Mouse (Mus musculus): ENCODE data around the gene Lrrc4. TPM values are rescaled to one million over a fixed set of nuclear protein-coding genes. Genes with fewer than 3 reads are reported as not detected.

Lrrc4 gene
- polyA plus RNA-seq, 1 experiment from 2014 or later = 0.22 TPM

GRCm38 (mm10) chr6:28697214-28697613 is 134.3 kb downstream of the Lrrc4 start:
- no peak for ATAC-seq (replicated peaks; ENCODE audit: extremely low read depth, insufficient read depth, low FRiP score)
- H3K9me3 ChIP-seq (replicated peaks; ENCODE audit: control insufficient read depth, low read length) = no peaks in the 10 kb centered on the region
- peaks cover 3% of the 10 kb centered on the region for H3K4me1 ChIP-seq (ENCODE audit: control insufficient read depth, insufficient read depth, low read length)
- H3K27ac ChIP-seq (ENCODE audit: low read length) = no peak overlapping the region
- H3K36me3 ChIP-seq (ENCODE audit: control insufficient read depth, insufficient read depth) = no peaks in the 10 kb centered on the region
- no peak overlapping the region for H3K9ac ChIP-seq (ENCODE audit: low read length)
- no peaks in the 10 kb centered on the region for H3K27me3 ChIP-seq (ENCODE audit: control insufficient read depth, insufficient read depth, low read length)
- 90% methylated on average over 3 of the region's 3 CpGs for WGBS
- H3K4me3 ChIP-seq (ENCODE audit: low read length) = no peak overlapping the region
- no peak overlapping the region for H3K4me2 ChIP-seq (ENCODE audit: low read depth, low read length)

- no peak overlapping the region for H3K4me3 ChIP-seq (ENCODE audit: low read length)
- no peak overlapping the region for H3K27ac ChIP-seq (ENCODE audit: low read length)
- no peak overlapping the region for H3K9ac ChIP-seq (ENCODE audit: low read length)
- no peak overlapping the region for H3K4me2 ChIP-seq (ENCODE audit: low read depth, low read length)
- H3K9me3 ChIP-seq (replicated peaks; ENCODE audit: control insufficient read depth, low read length) = no peaks in the 10 kb centered on the region
- H3K4me1 ChIP-seq (ENCODE audit: control insufficient read depth, insufficient read depth, low read length) = no peaks in the 10 kb centered on the region
- no peaks in the 10 kb centered on the region for H3K27me3 ChIP-seq (ENCODE audit: control insufficient read depth, insufficient read depth, low read length)
- H3K36me3 ChIP-seq (ENCODE audit: control insufficient read depth, insufficient read depth) = no peaks in the 10 kb centered on the region
- no peak for ATAC-seq (replicated peaks; ENCODE audit: extremely low read depth, insufficient read depth, low FRiP score)
Measured at GRCm38 (mm10) chr6:28692659-28693058, 138.9 kb downstream of the Lrrc4 start.

DNA sequence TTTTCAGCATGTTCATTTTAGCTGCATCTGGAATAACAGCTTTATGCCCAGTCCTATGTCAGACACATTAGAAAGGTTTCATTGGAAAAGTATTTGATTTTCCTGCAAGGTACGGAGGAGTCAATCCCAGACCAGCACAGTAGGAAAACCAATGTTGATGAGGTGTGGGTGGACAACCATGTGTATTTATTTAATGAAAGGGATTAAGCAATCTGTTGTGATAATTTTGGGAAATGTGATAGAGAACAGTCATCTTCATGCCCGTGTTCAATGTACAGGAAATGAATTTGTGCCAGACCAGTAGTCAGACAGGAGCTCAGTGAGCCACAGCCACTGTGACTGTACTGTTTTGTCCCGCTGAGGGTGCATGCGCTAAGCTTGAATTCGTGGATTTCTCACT is 143.8 kb downstream of the Lrrc4 start:
- Histone ChIP-seq H3K4me3 (ENCODE audit: low read length) (no peak overlapping the region), H3K27ac (ENCODE audit: low read length) (no peak overlapping the region), H3K9ac (ENCODE audit: low read length) (no peak overlapping the region), H3K4me1 (ENCODE audit: control insufficient read depth, insufficient read depth, low read length) (no peaks in the 10 kb centered on the region), H3K27me3 (ENCODE audit: control insufficient read depth, insufficient read depth, low read length) (no peaks in the 10 kb centered on the region), H3K4me2 (ENCODE audit: low read depth, low read length) (no peak overlapping the region), H3K9me3 (replicated peaks; ENCODE audit: control insufficient read depth, low read length) (no peaks in the 10 kb centered on the region), H3K36me3 (ENCODE audit: control insufficient read depth, insufficient read depth) (no peaks in the 10 kb centered on the region)
- ATAC-seq (replicated peaks; ENCODE audit: extremely low read depth, insufficient read depth, low FRiP score) = no peak
- WGBS = 81% methylated on average over 5 of the region's 5 CpGs

DNA sequence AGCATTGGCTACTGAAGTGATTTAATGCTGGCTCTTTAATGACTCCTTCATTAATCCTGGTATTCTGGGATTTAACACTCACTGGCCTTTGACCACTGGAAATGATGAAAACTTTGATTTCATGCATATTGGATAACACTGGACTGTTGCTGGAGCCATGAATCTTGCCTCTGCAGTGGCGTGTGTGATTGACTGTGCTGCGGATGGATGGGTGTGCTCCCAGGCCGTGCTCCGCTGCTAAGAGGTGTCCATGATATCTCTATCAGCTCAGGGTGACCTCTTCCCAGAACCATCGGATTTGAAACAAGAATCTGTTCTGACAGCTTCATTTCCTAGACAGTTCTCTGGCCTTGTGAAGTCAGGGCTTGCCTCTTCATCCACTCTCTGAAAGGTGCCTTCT is 145.8 kb downstream of the Lrrc4 start:
- WGBS = 60% methylated on average over 5 of the region's 5 CpGs
- no peak overlapping the region for H3K4me3 ChIP-seq (ENCODE audit: low read length)
- no peak for ATAC-seq (replicated peaks; ENCODE audit: extremely low read depth, insufficient read depth, low FRiP score)
- H3K9ac ChIP-seq (ENCODE audit: low read length) = no peak overlapping the region
- no peaks in the 10 kb centered on the region for H3K9me3 ChIP-seq (replicated peaks; ENCODE audit: control insufficient read depth, low read length)
- H3K4me2 ChIP-seq (ENCODE audit: low read depth, low read length) = no peak overlapping the region
- H3K4me1 ChIP-seq (ENCODE audit: control insufficient read depth, insufficient read depth, low read length) = peaks cover 15% of the 10 kb centered on the region
- H3K36me3 ChIP-seq (ENCODE audit: control insufficient read depth, insufficient read depth) = no peaks in the 10 kb centered on the region
- no peaks in the 10 kb centered on the region for H3K27me3 ChIP-seq (ENCODE audit: control insufficient read depth, insufficient read depth, low read length)
- no peak overlapping the region for H3K27ac ChIP-seq (ENCODE audit: low read length)

- Histone ChIP-seq H3K9me3 (replicated peaks; ENCODE audit: control insufficient read depth, low read length) (no peaks in the 10 kb centered on the region), H3K36me3 (ENCODE audit: control insufficient read depth, insufficient read depth) (no peaks in the 10 kb centered on the region), H3K9ac (ENCODE audit: low read length) (no peak overlapping the region), H3K4me2 (ENCODE audit: low read depth, low read length) (no peak overlapping the region), H3K4me3 (ENCODE audit: low read length) (no peak overlapping the region), H3K27ac (ENCODE audit: low read length) (no peak overlapping the region), H3K27me3 (ENCODE audit: control insufficient read depth, insufficient read depth, low read length) (no peaks in the 10 kb centered on the region), H3K4me1 (ENCODE audit: control insufficient read depth, insufficient read depth, low read length) (peaks cover 22% of the 10 kb centered on the region)
- ATAC-seq (replicated peaks; ENCODE audit: extremely low read depth, insufficient read depth, low FRiP score) = no peak
- WGBS = 81% methylated on average over 3 of the region's 3 CpGs
Measured at GRCm38 (mm10) chr6:28685052-28685451, 146.5 kb downstream of the Lrrc4 start.

DNA sequence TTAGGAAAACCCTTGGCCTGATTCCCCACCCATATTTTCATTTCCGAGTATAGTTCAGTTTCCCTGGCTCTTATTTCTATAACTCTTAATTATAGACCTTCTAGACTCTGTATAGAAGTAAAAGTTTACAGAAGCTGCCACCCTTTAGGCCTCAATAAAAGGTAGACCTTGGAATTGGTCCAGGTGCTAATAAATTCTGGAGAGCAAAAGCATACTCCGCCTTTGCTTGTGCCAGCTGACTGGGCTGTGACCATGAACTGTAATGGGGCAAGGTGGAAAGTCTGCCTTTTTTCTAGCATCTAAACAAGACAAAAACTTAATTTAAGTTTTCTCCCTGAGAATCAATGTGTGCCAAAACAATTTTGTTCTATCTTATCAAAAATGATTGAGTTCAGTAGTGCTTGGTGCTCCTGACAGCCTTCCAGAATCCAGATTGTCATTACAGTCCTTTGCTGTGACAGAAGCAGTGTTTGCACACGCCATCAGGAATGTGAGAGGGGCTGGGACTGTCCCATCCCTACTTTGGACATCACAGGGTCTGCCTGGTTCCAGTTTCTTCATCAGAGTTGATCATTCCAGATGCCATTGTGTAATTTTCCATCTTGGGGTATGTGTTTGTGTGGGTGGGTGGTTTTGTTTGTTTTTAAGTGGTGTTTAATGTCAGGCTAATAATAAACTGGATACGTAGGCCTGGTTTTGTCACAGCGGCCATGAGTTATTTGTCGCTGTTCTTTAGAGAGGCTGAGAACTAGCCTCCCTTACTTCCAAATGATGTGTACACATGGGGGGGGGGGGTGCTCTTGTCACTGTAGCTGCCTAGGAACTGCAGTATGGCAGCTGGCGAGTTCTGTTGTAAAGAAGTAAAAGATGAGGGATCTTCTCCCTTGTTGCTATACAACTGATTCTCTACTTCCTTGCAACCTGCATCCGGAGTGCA is 149.8 kb downstream of the Lrrc4 start:
- H3K27me3 ChIP-seq (ENCODE audit: control insufficient read depth, insufficient read depth, low read length) = no peaks in the 10 kb centered on the region
- H3K9me3 ChIP-seq (replicated peaks; ENCODE audit: control insufficient read depth, low read length) = no peaks in the 10 kb centered on the region
- WGBS = 63% methylated on average over 8 of the region's 8 CpGs
- no peaks in the 10 kb centered on the region for H3K36me3 ChIP-seq (ENCODE audit: control insufficient read depth, insufficient read depth)
- no peak overlapping the region for H3K27ac ChIP-seq (ENCODE audit: low read length)
- H3K9ac ChIP-seq (ENCODE audit: low read length) = no peak overlapping the region
- no peak overlapping the region for H3K4me3 ChIP-seq (ENCODE audit: low read length)
- peaks cover 27% of the 10 kb centered on the region for H3K4me1 ChIP-seq (ENCODE audit: control insufficient read depth, insufficient read depth, low read length)
- ATAC-seq (replicated peaks; ENCODE audit: extremely low read depth, insufficient read depth, low FRiP score) = no peak
- no peak overlapping the region for H3K4me2 ChIP-seq (ENCODE audit: low read depth, low read length)

GRCm38 (mm10) chr6:28680537-28680936 is 151.0 kb downstream of the Lrrc4 start:
- Histone ChIP-seq H3K4me3 (ENCODE audit: low read length) (no peak overlapping the region), H3K36me3 (ENCODE audit: control insufficient read depth, insufficient read depth) (no peaks in the 10 kb centered on the region), H3K9ac (ENCODE audit: low read length) (no peak overlapping the region), H3K27me3 (ENCODE audit: control insufficient read depth, insufficient read depth, low read length) (no peaks in the 10 kb centered on the region), H3K4me1 (ENCODE audit: control insufficient read depth, insufficient read depth, low read length) (peaks cover 27% of the 10 kb centered on the region), H3K27ac (ENCODE audit: low read length) (no peak overlapping the region), H3K9me3 (replicated peaks; ENCODE audit: control insufficient read depth, low read length) (no peaks in the 10 kb centered on the region), H3K4me2 (ENCODE audit: low read depth, low read length) (no peak overlapping the region)
- ATAC-seq (replicated peaks; ENCODE audit: extremely low read depth, insufficient read depth, low FRiP score) = no peak
- 48% methylated on average over 4 of the region's 4 CpGs for WGBS

GRCm38 (mm10) chr6:28678896-28679295 is 152.7 kb downstream of the Lrrc4 start:
- Histone ChIP-seq H3K36me3 (ENCODE audit: control insufficient read depth, insufficient read depth) (no peaks in the 10 kb centered on the region), H3K4me3 (ENCODE audit: low read length) (no peak overlapping the region), H3K4me2 (ENCODE audit: low read depth, low read length) (no peak overlapping the region), H3K9me3 (replicated peaks; ENCODE audit: control insufficient read depth, low read length) (no peaks in the 10 kb centered on the region), H3K4me1 (ENCODE audit: control insufficient read depth, insufficient read depth, low read length) (peaks cover 27% of the 10 kb centered on the region), H3K27ac (ENCODE audit: low read length) (no peak overlapping the region), H3K9ac (ENCODE audit: low read length) (no peak overlapping the region), H3K27me3 (ENCODE audit: control insufficient read depth, insufficient read depth, low read length) (no peaks in the 10 kb centered on the region)
- 53% methylated on average over 1 of the region's 1 CpGs for WGBS
- ATAC-seq (replicated peaks; ENCODE audit: extremely low read depth, insufficient read depth, low FRiP score) = no peak

DNA sequence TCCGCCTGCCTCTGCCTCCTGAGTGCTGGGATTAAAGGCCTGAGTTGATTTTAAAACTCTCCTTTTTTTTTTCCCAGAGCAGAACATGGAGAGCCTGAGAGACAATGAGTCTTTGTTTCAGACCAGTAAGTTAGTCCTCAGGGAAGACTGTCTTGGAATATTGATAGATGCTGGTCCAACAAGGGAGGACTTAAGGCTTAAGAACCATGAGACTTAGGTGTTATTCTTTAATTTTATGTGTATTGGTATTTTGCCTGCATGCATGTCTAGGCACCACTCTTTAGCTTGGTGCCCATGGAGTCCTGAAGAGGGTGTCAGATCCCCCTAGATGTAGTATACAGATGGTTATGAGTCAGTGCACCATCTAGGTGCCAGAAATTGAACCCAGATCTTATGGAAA is 156.9 kb downstream of the Lrrc4 start:
- no peak overlapping the region for H3K27ac ChIP-seq (ENCODE audit: low read length)
- no peaks in the 10 kb centered on the region for H3K27me3 ChIP-seq (ENCODE audit: control insufficient read depth, insufficient read depth, low read length)
- H3K4me3 ChIP-seq (ENCODE audit: low read length) = no peak overlapping the region
- ATAC-seq (replicated peaks; ENCODE audit: extremely low read depth, insufficient read depth, low FRiP score) = no peak
- no peaks in the 10 kb centered on the region for H3K9me3 ChIP-seq (replicated peaks; ENCODE audit: control insufficient read depth, low read length)
- H3K36me3 ChIP-seq (ENCODE audit: control insufficient read depth, insufficient read depth) = no peaks in the 10 kb centered on the region
- peaks cover 4% of the 10 kb centered on the region for H3K4me1 ChIP-seq (ENCODE audit: control insufficient read depth, insufficient read depth, low read length)
- 92% methylated on average over 1 of the region's 1 CpGs for WGBS
- H3K4me2 ChIP-seq (ENCODE audit: low read depth, low read length) = no peak overlapping the region
- no peak overlapping the region for H3K9ac ChIP-seq (ENCODE audit: low read length)
